Mouse (Mus musculus): ENCODE data around the gene Cachd1. TPM values are rescaled to one million over a fixed set of nuclear protein-coding genes. Genes with fewer than 3 reads are reported as not detected.

The Cachd1 gene
- polyA plus RNA-seq, 1 experiment from 2014 or later, result 11.9 TPM

DNA sequence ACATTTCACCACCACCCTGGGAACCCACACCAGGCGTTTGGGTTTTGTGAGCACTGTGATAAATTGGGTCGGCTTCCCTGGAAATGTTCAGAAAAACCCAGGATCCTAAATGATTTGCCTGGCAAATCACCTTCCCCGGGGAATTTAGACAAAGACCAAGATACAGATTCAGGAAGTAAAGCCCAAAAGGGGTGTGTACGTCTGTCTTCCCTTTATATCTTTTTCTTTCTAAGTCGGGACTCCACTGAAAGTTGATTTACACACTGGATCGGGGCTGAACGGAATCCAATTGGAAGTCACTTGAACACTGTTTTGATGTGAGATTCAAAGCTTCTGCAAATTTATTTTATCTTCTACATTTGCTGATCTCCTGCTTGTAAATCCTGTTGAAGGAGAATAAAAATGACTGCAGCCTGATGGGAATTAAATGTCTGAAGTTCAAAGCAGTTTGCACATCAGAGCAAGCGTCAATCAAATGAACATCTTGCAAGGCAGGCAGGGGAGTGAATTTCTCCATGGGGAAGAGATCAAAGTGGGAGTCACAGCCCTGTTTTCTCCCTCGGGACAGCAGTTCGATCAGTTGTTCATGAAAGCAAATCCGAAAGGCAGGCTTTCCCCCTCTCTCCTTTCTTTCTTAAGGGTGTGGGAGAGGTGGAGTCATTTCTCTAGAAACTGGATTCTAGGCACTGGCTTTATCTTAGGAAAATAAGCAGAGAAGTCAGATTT lies 134.3 kb downstream of the Cachd1 start:
- 10% methylated on average over 11 of the region's 11 CpGs for WGBS
- Histone ChIP-seq H3K27me3 (replicated peaks) (no peaks in the 10 kb centered on the region), H3K9me3 (replicated peaks) (no peaks in the 10 kb centered on the region), H3K4me2 (peak overlapping the region; percentile 20; the same call in 1 of the 2 replicates), H3K27ac (replicated peaks) (peak overlapping the region; percentile 3; the same call in 1 of the 2 replicates), H3K4me3 (replicated peaks) (no peak overlapping the region), H3K36me3 (no peaks in the 10 kb centered on the region), H3K4me1 (peaks cover 38% of the 10 kb centered on the region), H3K9ac (replicated peaks) (no peak overlapping the region)
- ATAC-seq (ENCODE audit: low FRiP score), result no peak

- H3K9me3 ChIP-seq (replicated peaks), result no peaks in the 10 kb centered on the region
- H3K27ac ChIP-seq (replicated peaks), result no peak overlapping the region
- H3K4me3 ChIP-seq (replicated peaks), result no peak overlapping the region
- H3K36me3 ChIP-seq, result no peaks in the 10 kb centered on the region
- ATAC-seq (ENCODE audit: low FRiP score), result no peak
- peaks cover 38% of the 10 kb centered on the region for H3K4me1 ChIP-seq
- H3K4me2 ChIP-seq, result no peak overlapping the region
- WGBS, result 29% methylated on average over 3 of the region's 3 CpGs
- no peak overlapping the region for H3K9ac ChIP-seq (replicated peaks)
- H3K27me3 ChIP-seq (replicated peaks), result no peaks in the 10 kb centered on the region
Measured at GRCm38 (mm10) chr4:100911658-100912057, 135.2 kb downstream of the Cachd1 start.

GRCm38 (mm10) chr4:100913666-100914065 lies 137.2 kb downstream of the Cachd1 start:
- H3K9me3 ChIP-seq (replicated peaks), result no peaks in the 10 kb centered on the region
- H3K27me3 ChIP-seq (replicated peaks), result no peaks in the 10 kb centered on the region
- H3K4me1 ChIP-seq, result peaks cover 30% of the 10 kb centered on the region
- H3K4me3 ChIP-seq (replicated peaks), result no peak overlapping the region
- H3K4me2 ChIP-seq, result no peak overlapping the region
- H3K9ac ChIP-seq (replicated peaks), result no peak overlapping the region
- no peaks in the 10 kb centered on the region for H3K36me3 ChIP-seq
- no peak for ATAC-seq (ENCODE audit: low FRiP score)
- H3K27ac ChIP-seq (replicated peaks), result no peak overlapping the region
- 32% methylated on average over 4 of the region's 4 CpGs for WGBS

DNA sequence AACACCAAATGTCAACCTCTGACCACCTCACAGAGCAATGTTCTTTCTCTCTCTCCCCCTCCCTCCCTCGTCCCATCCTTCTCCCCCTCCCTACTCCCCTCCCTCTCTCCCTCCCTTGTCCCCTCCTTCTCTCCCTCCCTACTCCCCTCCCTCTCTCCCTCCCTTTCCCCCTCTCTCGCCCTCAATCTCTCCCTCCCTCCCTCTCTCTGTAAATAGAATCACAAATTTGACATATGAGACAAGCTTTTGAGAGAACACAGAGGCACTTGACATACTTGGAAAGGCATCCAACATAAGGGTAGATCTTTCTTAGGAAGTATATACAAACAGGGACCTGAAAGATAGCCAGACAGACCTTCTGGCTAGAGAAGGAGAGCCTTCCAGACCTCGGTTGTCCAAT lies 138.1 kb downstream of the Cachd1 start:
- ATAC-seq (ENCODE audit: low FRiP score), result no peak
- Histone ChIP-seq H3K4me2 (no peak overlapping the region), H3K27ac (replicated peaks) (no peak overlapping the region), H3K27me3 (replicated peaks) (no peaks in the 10 kb centered on the region), H3K4me3 (replicated peaks) (no peak overlapping the region), H3K9ac (replicated peaks) (no peak overlapping the region), H3K9me3 (replicated peaks) (no peaks in the 10 kb centered on the region), H3K36me3 (no peaks in the 10 kb centered on the region), H3K4me1 (peaks cover 26% of the 10 kb centered on the region)
- 46% methylated on average over 3 of the region's 3 CpGs for WGBS

- no peak overlapping the region for H3K27ac ChIP-seq (replicated peaks)
- peaks cover 20% of the 10 kb centered on the region for H3K4me1 ChIP-seq
- no peak overlapping the region for H3K9ac ChIP-seq (replicated peaks)
- no peak overlapping the region for H3K4me2 ChIP-seq
- no peak for ATAC-seq (ENCODE audit: low FRiP score)
- H3K36me3 ChIP-seq, result peaks cover under 1% of the 10 kb centered on the region; the same call in 1 of the 2 replicates
- no peak overlapping the region for H3K4me3 ChIP-seq (replicated peaks)
- H3K9me3 ChIP-seq (replicated peaks), result no peaks in the 10 kb centered on the region
- H3K27me3 ChIP-seq (replicated peaks), result no peaks in the 10 kb centered on the region
- WGBS, result 82% methylated on average over 2 of the region's 2 CpGs
Measured at GRCm38 (mm10) chr4:100915093-100915492, 138.6 kb downstream of the Cachd1 start.

- no peak overlapping the region for H3K4me2 ChIP-seq
- WGBS, result 98% methylated on average over 1 of the region's 1 CpGs
- peaks cover 2% of the 10 kb centered on the region; the same call in 1 of the 2 replicates for H3K36me3 ChIP-seq
- H3K4me1 ChIP-seq, result 0 out of 2 replicates have a peak, but pooled peaks cover 5% of the 10 kb centered on the region
- no peaks in the 10 kb centered on the region for H3K27me3 ChIP-seq (replicated peaks)
- H3K4me3 ChIP-seq (replicated peaks), result no peak overlapping the region
- H3K27ac ChIP-seq (replicated peaks), result no peak overlapping the region
- no peak for ATAC-seq (ENCODE audit: low FRiP score)
- no peak overlapping the region for H3K9ac ChIP-seq (replicated peaks)
- H3K9me3 ChIP-seq (replicated peaks), result no peaks in the 10 kb centered on the region
Measured at GRCm38 (mm10) chr4:100917511-100917910, 141.0 kb downstream of the Cachd1 start.

DNA sequence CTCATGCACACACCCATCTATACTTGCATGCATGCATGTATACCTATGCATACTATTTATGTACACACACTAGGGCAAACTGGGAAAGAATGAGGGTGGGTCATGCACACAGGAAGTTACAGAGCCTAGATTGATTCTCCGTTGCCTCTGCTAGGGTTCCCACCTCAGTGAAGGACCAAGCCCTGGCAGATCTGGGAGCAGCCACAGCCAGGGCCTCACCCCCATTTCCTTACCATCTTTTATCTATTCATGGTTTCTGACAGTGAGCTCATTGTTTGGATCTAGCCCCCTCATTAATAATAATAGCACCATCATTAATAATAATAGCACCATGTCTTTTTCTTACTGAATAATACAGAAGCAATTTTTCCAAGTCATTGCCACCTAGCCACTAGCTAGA lies 143.9 kb downstream of the Cachd1 start:
- Histone ChIP-seq H3K36me3 (peaks cover 2% of the 10 kb centered on the region; the same call in 1 of the 2 replicates), H3K9me3 (replicated peaks) (no peaks in the 10 kb centered on the region), H3K27ac (replicated peaks) (no peak overlapping the region), H3K4me2 (no peak overlapping the region), H3K9ac (replicated peaks) (no peak overlapping the region), H3K4me3 (replicated peaks) (no peak overlapping the region), H3K27me3 (replicated peaks) (no peaks in the 10 kb centered on the region), H3K4me1 (peaks cover 3% of the 10 kb centered on the region; the same call in 1 of the 2 replicates)
- ATAC-seq (ENCODE audit: low FRiP score), result no peak
- WGBS, result 56% methylated on average over 1 of the region's 1 CpGs

GRCm38 (mm10) chr4:100922816-100923554 lies 146.5 kb downstream of the Cachd1 start:
- no peak for ATAC-seq (ENCODE audit: low FRiP score)
- Histone ChIP-seq H3K4me1 (peaks cover 3% of the 10 kb centered on the region; the same call in 1 of the 2 replicates), H3K9ac (replicated peaks) (no peak overlapping the region), H3K27me3 (replicated peaks) (no peaks in the 10 kb centered on the region), H3K4me3 (replicated peaks) (no peak overlapping the region), H3K9me3 (replicated peaks) (no peaks in the 10 kb centered on the region), H3K4me2 (no peak overlapping the region), H3K27ac (replicated peaks) (no peak overlapping the region), H3K36me3 (peaks cover 2% of the 10 kb centered on the region; the same call in 1 of the 2 replicates)
- WGBS, result 86% methylated on average over 11 of the region's 11 CpGs

DNA sequence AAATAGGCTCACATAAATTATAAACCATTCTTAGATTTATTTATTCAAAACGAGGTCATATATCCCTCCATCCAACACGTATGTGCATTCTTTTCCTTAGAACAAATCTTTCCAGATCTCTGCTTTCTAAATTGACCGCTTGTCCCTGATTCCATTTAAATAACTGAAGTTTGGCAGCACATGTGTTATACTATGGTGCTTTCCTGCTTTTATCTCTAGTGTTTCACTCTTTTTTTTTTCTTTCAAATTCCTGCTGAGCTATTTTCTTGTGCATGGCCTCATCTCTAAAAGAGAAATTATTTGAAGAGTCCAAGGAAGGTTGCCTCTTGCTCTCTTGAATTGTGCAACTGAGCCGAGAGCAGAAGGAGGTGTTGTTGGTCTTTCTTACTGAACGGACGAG lies 147.1 kb downstream of the Cachd1 start:
- peaks cover 3% of the 10 kb centered on the region; the same call in 1 of the 2 replicates for H3K4me1 ChIP-seq
- H3K4me3 ChIP-seq (replicated peaks), result no peak overlapping the region
- 70% methylated on average over 6 of the region's 6 CpGs for WGBS
- peaks cover 2% of the 10 kb centered on the region; the same call in 1 of the 2 replicates for H3K36me3 ChIP-seq
- no peaks in the 10 kb centered on the region for H3K27me3 ChIP-seq (replicated peaks)
- ATAC-seq (ENCODE audit: low FRiP score), result no peak
- no peaks in the 10 kb centered on the region for H3K9me3 ChIP-seq (replicated peaks)
- H3K27ac ChIP-seq (replicated peaks), result no peak overlapping the region
- H3K4me2 ChIP-seq, result no peak overlapping the region
- H3K9ac ChIP-seq (replicated peaks), result no peak overlapping the region

DNA sequence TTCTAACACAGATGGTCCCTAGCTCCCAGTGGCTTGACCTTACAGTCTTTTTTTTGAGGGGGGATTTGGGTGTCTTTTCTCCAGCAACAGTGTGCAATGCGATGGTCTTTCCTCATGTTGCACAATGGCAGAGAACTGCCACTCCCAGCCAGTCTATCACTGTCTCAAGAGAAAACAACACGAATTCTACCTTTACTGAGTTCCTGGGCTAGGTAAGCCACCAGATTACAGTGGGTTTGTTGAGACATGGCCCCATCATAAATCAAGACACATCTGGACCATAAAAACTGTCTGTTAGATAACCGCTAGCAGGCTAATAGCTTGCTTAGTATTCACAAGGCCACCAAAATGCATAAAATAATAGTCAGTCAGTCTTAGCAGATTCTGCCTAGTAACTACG lies 147.8 kb downstream of the Cachd1 start:
- 39% methylated on average over 4 of the region's 4 CpGs for WGBS
- Histone ChIP-seq H3K9ac (replicated peaks) (no peak overlapping the region), H3K36me3 (peaks cover 2% of the 10 kb centered on the region; the same call in 1 of the 2 replicates), H3K4me2 (no peak overlapping the region), H3K27me3 (replicated peaks) (no peaks in the 10 kb centered on the region), H3K27ac (replicated peaks) (no peak overlapping the region), H3K4me1 (peaks cover 3% of the 10 kb centered on the region; the same call in 1 of the 2 replicates), H3K9me3 (replicated peaks) (no peaks in the 10 kb centered on the region), H3K4me3 (replicated peaks) (no peak overlapping the region)
- no peak for ATAC-seq (ENCODE audit: low FRiP score)

DNA sequence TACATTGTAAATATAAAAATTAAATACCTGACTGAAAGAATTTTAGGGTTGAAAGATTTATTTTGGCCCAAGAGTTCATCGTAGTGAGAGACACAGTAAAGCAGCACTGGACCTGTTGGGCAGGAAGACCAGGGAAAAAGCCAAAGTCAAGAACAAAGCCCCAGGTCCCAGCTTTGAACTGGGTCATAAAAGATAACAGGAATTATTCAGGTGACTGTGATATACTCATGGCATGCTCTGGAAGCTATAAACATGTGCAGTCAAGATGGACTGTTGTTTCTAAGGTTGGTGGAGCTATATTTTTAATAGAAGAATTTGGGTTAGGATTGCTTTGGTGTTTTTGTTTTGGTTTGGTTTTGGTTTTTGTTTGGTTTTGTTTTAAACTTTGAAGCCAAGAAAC lies 148.7 kb downstream of the Cachd1 start:
- Histone ChIP-seq H3K9ac (replicated peaks) (no peak overlapping the region), H3K27ac (replicated peaks) (no peak overlapping the region), H3K36me3 (peaks cover 2% of the 10 kb centered on the region; the same call in 1 of the 2 replicates), H3K27me3 (replicated peaks) (no peaks in the 10 kb centered on the region), H3K4me1 (peaks cover 3% of the 10 kb centered on the region; the same call in 1 of the 2 replicates), H3K4me2 (no peak overlapping the region), H3K9me3 (replicated peaks) (no peaks in the 10 kb centered on the region), H3K4me3 (replicated peaks) (no peak overlapping the region)
- 78% methylated on average over 1 of the region's 1 CpGs for WGBS
- no peak for ATAC-seq (ENCODE audit: low FRiP score)

GRCm38 (mm10) chr4:100926608-100927007 lies 150.1 kb downstream of the Cachd1 start:
- no peaks in the 10 kb centered on the region for H3K36me3 ChIP-seq
- H3K27ac ChIP-seq (replicated peaks), result no peak overlapping the region
- no peaks in the 10 kb centered on the region; the same call in 1 of the 2 replicates for H3K4me1 ChIP-seq
- H3K9ac ChIP-seq (replicated peaks), result no peak overlapping the region
- 72% methylated on average over 3 of the region's 3 CpGs for WGBS
- H3K27me3 ChIP-seq (replicated peaks), result no peaks in the 10 kb centered on the region
- H3K4me2 ChIP-seq, result no peak overlapping the region
- H3K9me3 ChIP-seq (replicated peaks), result no peaks in the 10 kb centered on the region
- no peak overlapping the region for H3K4me3 ChIP-seq (replicated peaks)
- ATAC-seq (ENCODE audit: low FRiP score), result no peak

All from neural tube, embryonic 15.5 days (tissue).